Mouse (Mus musculus): ENCODE results near the gene Disc1. TPM values are rescaled to one million over a fixed set of nuclear protein-coding genes. Genes with fewer than 3 reads are reported as not detected.

Gene Disc1
- total RNA-seq, 2 experiments from 2014 or later, result 3.9 to 4.4 TPM

Small RNAs within 50 kb of the gene (microRNA-seq; reads per million reads assigned to microRNA genes)
- 0 reads per million in 2 experiments for gene Gm22197

Other genes with a start within 250 kb of the Disc1 start
- gene Gnpat, start 191.2 kb upstream of the Disc1 start, total RNA-seq (2021), result 100 to 1,000 TPM; 112 to 115 TPM
- gene 2810004N23Rik, start 191.1 kb upstream of the Disc1 start, total RNA-seq (2021), result 10 to 100 TPM; 44.0 to 46.1 TPM
- gene Exoc8, start 156.5 kb upstream of the Disc1 start, total RNA-seq (2021), result 10 to 100 TPM; 15.6 to 16.9 TPM
- gene Sprtn, start 156.3 kb upstream of the Disc1 start, total RNA-seq (2021), result 10 to 100 TPM; 19.4 to 21.3 TPM
- 100 to 1,000 TPM; 112 to 115 TPM for gene Egln1, start 104.9 kb upstream of the Disc1 start, total RNA-seq (2021)
- 10 to 100 TPM; 71.1 to 77.9 TPM for gene Tsnax, start 41.2 kb upstream of the Disc1 start, total RNA-seq (2021)